Mouse (Mus musculus): ENCODE results near the gene Calml4. TPM values are rescaled to one million over a fixed set of nuclear protein-coding genes. Genes with fewer than 3 reads are reported as not detected.

The Calml4 gene
- total and polyA plus RNA-seq, 3 experiments: not detected

- H3K4me3 ChIP-seq (replicated peaks in 1 of 3; ENCODE audit: low read depth in 2 of 3, low read length in 2 of 3, poor library complexity in 1 of 3): no peak overlapping the region
- TF ChIP-seq E2F4 (IDR thresholded peaks at IDR 0.05; ENCODE audit: insufficient replicate concordance, low read depth, low read length) (no peak), JUND (conservative IDR thresholded peaks at IDR 0.05; ENCODE audit: low read depth, low read length) (no peak), JUN (IDR thresholded peaks at IDR 0.05; ENCODE audit: insufficient read depth, low read depth, low read length) (no peak), MEF2A (IDR thresholded peaks at IDR 0.05; ENCODE audit: borderline replicate concordance, low read depth, low read length) (no peak), ETS1 (conservative IDR thresholded peaks at IDR 0.05; ENCODE audit: low read depth, low read length) (no peak), PAX5 (IDR thresholded peaks at IDR 0.05; ENCODE audit: low read length) (no peak), MAX (IDR thresholded peaks at IDR 0.05; ENCODE audit: low read length) (no peak), ELF1 (IDR thresholded peaks at IDR 0.05; ENCODE audit: low read depth, low read length) (no peak), CHD1 (IDR thresholded peaks at IDR 0.05; ENCODE audit: low read depth, low read length) (no peak), UBTF (IDR thresholded peaks at IDR 0.05; ENCODE audit: low read depth, low read length) (no peak), CTCF (conservative IDR thresholded peaks at IDR 0.05 in 1 of 2, IDR thresholded peaks at IDR 0.05 in 1 of 2; ENCODE audit: low read depth in 2 of 2, low read length in 2 of 2) (no peak), SMC3 (IDR thresholded peaks at IDR 0.05; ENCODE audit: low read depth, low read length) (no peak), USF1 (IDR thresholded peaks at IDR 0.05; ENCODE audit: low read depth, low read length) (no peak), ZNF384 (IDR thresholded peaks at IDR 0.05; ENCODE audit: low read depth, low read length) (no peak), MXI1 (IDR thresholded peaks at IDR 0.05; ENCODE audit: low read depth, low read length) (no peak), EP300 (IDR thresholded peaks at IDR 0.05; ENCODE audit: low read length) (no peak), RAD21 (IDR thresholded peaks at IDR 0.05; ENCODE audit: low read depth, low read length) (no peak), SIN3A (IDR thresholded peaks at IDR 0.05; ENCODE audit: low read length) (no peak)
- in situ Hi-C loops (cut with MboI; ENCODE audit: low pct_ligation_motif_present, low pct_unique_long_range_greater_than_20kb, low sequenced_read_pairs): no loop called here
- H3K9ac ChIP-seq (ENCODE audit: insufficient read depth, low read depth): no peak overlapping the region
- no peak for DNase-seq (ENCODE audit: extremely low read depth)
- H3K79me2 ChIP-seq (replicated peaks; ENCODE audit: control insufficient read depth, extremely low read depth, insufficient read depth, poor library complexity, severe bottlenecking): no peaks in the 10 kb centered on the region
- H3K4me2 ChIP-seq (ENCODE audit: insufficient read depth, low read depth, poor library complexity, severe bottlenecking): no peak overlapping the region
- dilution Hi-C loops (cut with MboI; ENCODE audit: extremely low pct_ligation_motif_present, extremely low pct_unique_long_range_greater_than_20kb, low sequenced_read_pairs): no loop called here
- H3K9me3 ChIP-seq (replicated peaks; ENCODE audit: low read length): no peaks in the 10 kb centered on the region
- peaks cover 2 to 17% of the 10 kb centered on the region in 2 experiments; a peak in 2 of 4 replicates for H3K4me1 ChIP-seq (ENCODE audit: control insufficient read depth in 1 of 2, insufficient read depth in 2 of 2)
- H3K27me3 ChIP-seq (replicated peaks): no peaks in the 10 kb centered on the region
- no peak overlapping the region for H3K27ac ChIP-seq (ENCODE audit: insufficient read depth, low read depth)
- H3K36me3 ChIP-seq (replicated peaks in 1 of 2; ENCODE audit: control insufficient read depth in 1 of 2, insufficient read depth in 1 of 2, low read length in 1 of 2): no peaks in the 10 kb centered on the region
Measured at GRCm38 (mm10) chr9:62825791-62826393, 32.0 kb upstream of the Calml4 start.

- H3K4me2 ChIP-seq (ENCODE audit: insufficient read depth, low read depth, poor library complexity, severe bottlenecking): no peak overlapping the region
- in situ Hi-C loops (cut with MboI; ENCODE audit: low pct_ligation_motif_present, low pct_unique_long_range_greater_than_20kb, low sequenced_read_pairs): no loop called here
- H3K4me1 ChIP-seq (ENCODE audit: control insufficient read depth in 1 of 2, insufficient read depth in 2 of 2): peaks cover 2 to 17% of the 10 kb centered on the region in 2 experiments; a peak in 2 of 4 replicates
Measured at GRCm38 (mm10) chr9:62826456-62826855, 31.4 kb upstream of the Calml4 start.

More at GRCm38 (mm10) chr9:62826456-62826855, 31.4 kb upstream of the Calml4 start:
- no peak for TF ChIP-seq CHD2 (IDR thresholded peaks at IDR 0.05; ENCODE audit: low read length)
- TF ChIP-seq ELF1 (IDR thresholded peaks at IDR 0.05; ENCODE audit: low read depth, low read length): no peak
- no peak for TF ChIP-seq USF2 (conservative IDR thresholded peaks at IDR 0.05; ENCODE audit: low read depth, low read length)
- no peak for TF ChIP-seq MXI1 (IDR thresholded peaks at IDR 0.05; ENCODE audit: low read depth, low read length)
- no peak for TF ChIP-seq ZC3H11A (IDR thresholded peaks at IDR 0.05; ENCODE audit: low read depth, low read length)
- no peak for TF ChIP-seq E2F4 (IDR thresholded peaks at IDR 0.05; ENCODE audit: insufficient replicate concordance, low read depth, low read length)
- Histone ChIP-seq H3K27me3 (replicated peaks) (no peaks in the 10 kb centered on the region), H3K9me3 (replicated peaks; ENCODE audit: low read length) (no peaks in the 10 kb centered on the region), H3K9ac (ENCODE audit: insufficient read depth, low read depth) (no peak overlapping the region), H3K4me3 (replicated peaks in 1 of 3; ENCODE audit: low read depth in 2 of 3, low read length in 2 of 3, poor library complexity in 1 of 3) (no peak overlapping the region), H3K79me2 (replicated peaks; ENCODE audit: control insufficient read depth, extremely low read depth, insufficient read depth, poor library complexity, severe bottlenecking) (no peaks in the 10 kb centered on the region), H3K36me3 (replicated peaks in 1 of 2; ENCODE audit: control insufficient read depth in 1 of 2, insufficient read depth in 1 of 2, low read length in 1 of 2) (no peaks in the 10 kb centered on the region), H3K27ac (ENCODE audit: insufficient read depth, low read depth) (no peak overlapping the region)
- no peak for DNase-seq (ENCODE audit: extremely low read depth)
- dilution Hi-C loops (cut with MboI; ENCODE audit: extremely low pct_ligation_motif_present, extremely low pct_unique_long_range_greater_than_20kb, low sequenced_read_pairs): no loop called here
